ENCODE assay signal across 8 mouse cellular contexts in the genomic region with DNA sequence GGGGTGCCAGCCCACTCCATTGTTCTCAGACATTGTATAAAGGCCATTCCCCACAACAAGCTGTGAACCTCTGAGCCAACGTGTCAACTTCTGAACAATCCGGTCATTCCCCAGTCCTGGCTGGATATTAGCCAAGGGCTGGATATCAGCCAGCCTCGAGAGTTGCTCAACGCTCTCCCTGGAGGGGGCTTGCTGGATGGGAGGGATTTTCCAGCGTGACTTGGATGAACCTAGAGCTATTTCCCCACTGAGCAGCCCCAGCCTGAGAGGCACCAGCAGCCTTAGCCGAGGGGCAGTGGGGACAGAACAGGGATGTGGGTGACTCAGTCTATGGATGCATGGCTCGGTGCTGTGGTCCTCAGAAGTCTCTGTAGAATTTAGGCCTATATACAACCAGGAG. TPM values are rescaled to one million over a fixed set of nuclear protein-coding genes. Genes with fewer than 3 reads are reported as not detected.
DNase-seq lines count a peak whose midpoint lies in the region; ATAC-seq and TF ChIP-seq lines count a peak whose summit lies in the region.

No protein-coding gene starts in this region.

- H3K36me3 ChIP-seq in forebrain, embryonic 14.5 days (ENCODE audit: control insufficient read depth, insufficient read depth, low read length): no peaks in the 10 kb centered on the region

- no peak for TF ChIP-seq POLR2A in lung, adult 2 months (IDR thresholded peaks at IDR 0.05; ENCODE audit: borderline replicate concordance, extremely low read depth, low read depth, low read length)

- 12% methylated on average over 7 of the region's 7 CpGs for WGBS in forebrain, embryonic 14.5 days
- 14% methylated on average over 7 of the region's 7 CpGs for WGBS in lung, adult 2 months

- H3K9ac ChIP-seq in forebrain, embryonic 14.5 days (ENCODE audit: low read length): no peak overlapping the region

- H3K27me3 ChIP-seq in forebrain, embryonic 14.5 days (replicated peaks; ENCODE audit: control insufficient read depth, insufficient read depth, low read length): no peaks in the 10 kb centered on the region

- no peak overlapping the region for H3K27ac ChIP-seq in forebrain, embryonic 14.5 days (ENCODE audit: low read depth, low read length)

- intact Hi-C loops in heart, postnatal 10 days (cut with DNase I): no loop called here

- no peak for TF ChIP-seq CTCF in lung, adult 2 months (IDR thresholded peaks at IDR 0.05; ENCODE audit: insufficient read depth, low read length)

- no peaks in the 10 kb centered on the region for H3K9me3 ChIP-seq in forebrain, embryonic 14.5 days (replicated peaks; ENCODE audit: control insufficient read depth, low read length)

- 0 out of 2 replicates have a peak overlapping the region, but pooled peaks have one; percentile 12 for H3K4me2 ChIP-seq in forebrain, embryonic 14.5 days (ENCODE audit: low read length)

- peaks cover 12% of the 10 kb centered on the region for H3K4me1 ChIP-seq in forebrain, embryonic 14.5 days (ENCODE audit: control insufficient read depth, insufficient read depth, low read length)
- peaks cover 8% of the 10 kb centered on the region for H3K4me1 ChIP-seq in lung, adult 2 months (ENCODE audit: control insufficient read depth, insufficient read depth, low read length)

- peak; percentile 36 for DNase-seq in layer of hippocampus, adult 11-12 months (ENCODE audit: low spot score)
- DNase-seq in layer of hippocampus, adult 9-10 months (ENCODE audit: low spot score): no peak
- peak; percentile 82 for DNase-seq in forebrain, embryonic 14.5 days (ENCODE audit: low spot score)
- peak; percentile 88 to 92 for DNase-seq in heart, postnatal 10 days
- DNase-seq in kidney, postnatal 36 days: peak; percentile 55 to 75
- peak; percentile 77 for DNase-seq in lung, adult 2 months
- peak; percentile 20 for DNase-seq in retina, postnatal 7 days (ENCODE audit: low read depth, low spot score)

- ATAC-seq in forebrain, embryonic 14.5 days: 0 out of 2 replicates have a peak, but pooled peaks have one; percentile 42
- ATAC-seq in activated CD4-positive, CD25-positive, alpha-beta regulatory T cell, adult 4 months: no peak

- no peak overlapping the region for H3K4me3 ChIP-seq in forebrain, embryonic 14.5 days (ENCODE audit: low read depth, low read length)
- H3K4me3 ChIP-seq in lung, adult 2 months (replicated peaks; ENCODE audit: extremely low read depth, low read depth, low read length): no peak overlapping the region

RNA-seq across cellular contexts. Expression of a gene that starts 51.0 kb away (rescaled TPM):
- polyA plus RNA-seq in forebrain, embryonic 14.5 days (2014; fragmentation: Nextera tagmentation; extraction: Ambion mirVana): 0.26 and 0.50 TPM in 2 replicates
- total RNA-seq in heart, postnatal 10 days (2021): 1 to 10 TPM; 2.5 to 2.6 TPM
- polyA plus RNA-seq in lung, adult 2 months (2012; rRNA removed): 35.1 and 47.3 TPM in 2 replicates
- polyA plus RNA-seq in activated CD4-positive, CD25-positive, alpha-beta regulatory T cell, adult 4 months (2017; shearing (Covaris generic)): not detected

Comparison
In these comparisons a context has a peak if more than half of its experiments do, and no peak if none do; other contexts are left out.
1. RNA of a gene that starts 51.0 kb away (polyA plus RNA-seq): 35.1 to 47.3 TPM in lung, adult 2 months; 0.26 to 0.50 TPM in forebrain, embryonic 14.5 days and not detected in activated CD4-positive, CD25-positive, alpha-beta regulatory T cell, adult 4 months; every median in the first group is over 10 times any median in the second.